Mouse (Mus musculus) right cerebral cortex, postnatal 10 days (tissue): ENCODE measurements at regions not wholly inside any gene's neighbourhood (a gene's known extent, or its start where the extent isn't known, plus 50 kb on each side); places are given as distances from the start of the nearest gene placed in this dataset.
"Not testable (repeated sequence)": the region's sequence is repeated elsewhere in the genome, so short reads cannot be mapped to it uniquely, and the experiment has no call there.

ENCODE experiments used
- DNase-seq, 2 experiments: peaks; one replicate each; pipeline ENCODE4 v3.0.0; 2021; ENCODE audit warnings: low spot score in 2 of 2

DNA sequence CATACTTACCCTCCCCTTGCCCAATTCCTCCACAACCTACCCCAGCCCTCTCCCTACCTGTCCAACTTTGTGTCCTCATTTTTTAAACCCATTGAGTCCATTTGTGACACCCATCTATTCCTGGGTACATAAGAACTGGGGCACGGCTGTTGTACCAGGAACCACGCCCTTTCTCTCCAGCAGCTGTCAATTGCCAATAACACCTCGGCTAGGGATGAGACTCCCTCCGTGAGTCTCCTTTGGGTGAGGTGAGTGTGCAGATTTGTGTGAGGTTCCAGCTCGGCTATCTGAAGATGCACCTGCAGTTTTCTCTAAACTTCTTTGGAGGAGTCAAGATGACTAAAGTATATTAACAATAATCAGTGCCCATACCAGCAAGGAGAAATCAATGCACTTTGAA is 167.2 kb upstream of the Frmd6 start:
- no peak for DNase-seq

DNA sequence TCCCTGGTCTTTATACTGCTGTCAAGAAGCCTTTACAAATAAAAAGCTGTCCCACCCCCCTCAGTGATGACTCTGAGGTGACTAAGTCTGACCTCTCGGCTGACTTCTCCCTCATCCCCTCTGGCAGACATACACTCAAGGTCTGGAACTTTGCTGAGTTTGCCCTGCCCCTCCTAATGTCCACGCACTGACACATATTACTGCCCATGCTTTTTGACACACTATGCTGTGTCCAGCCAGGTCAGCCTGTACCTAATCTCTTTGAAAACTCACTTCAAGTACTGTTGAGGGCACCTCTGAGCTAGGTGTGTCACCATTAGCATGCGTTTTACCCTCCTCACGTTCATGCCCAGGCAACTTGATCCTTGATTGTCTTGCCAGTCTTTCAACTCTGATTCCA is 164.9 kb upstream of the Frmd6 start:
- no peak for DNase-seq

DNA sequence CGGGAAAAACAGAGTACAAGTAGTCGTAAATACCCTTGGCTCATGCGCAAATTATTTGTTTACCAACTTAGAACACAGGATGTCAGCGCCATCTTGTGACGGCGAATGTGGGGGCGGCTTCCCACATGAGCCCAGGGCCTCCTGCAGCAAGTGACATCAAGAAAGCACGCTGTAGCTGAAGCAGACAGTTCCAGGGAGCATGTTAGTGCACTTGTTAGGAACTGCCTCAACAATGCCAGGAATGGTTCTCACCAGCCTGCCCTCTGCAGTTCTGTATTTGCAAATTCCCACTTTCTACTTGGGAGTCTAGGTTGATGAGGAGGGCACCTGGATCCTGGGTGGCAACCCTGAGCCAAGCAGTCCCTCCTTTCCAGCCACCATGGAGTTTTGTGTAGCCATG is 157.2 kb upstream of the Frmd6 start:
- not testable (repeated sequence) for DNase-seq

DNA sequence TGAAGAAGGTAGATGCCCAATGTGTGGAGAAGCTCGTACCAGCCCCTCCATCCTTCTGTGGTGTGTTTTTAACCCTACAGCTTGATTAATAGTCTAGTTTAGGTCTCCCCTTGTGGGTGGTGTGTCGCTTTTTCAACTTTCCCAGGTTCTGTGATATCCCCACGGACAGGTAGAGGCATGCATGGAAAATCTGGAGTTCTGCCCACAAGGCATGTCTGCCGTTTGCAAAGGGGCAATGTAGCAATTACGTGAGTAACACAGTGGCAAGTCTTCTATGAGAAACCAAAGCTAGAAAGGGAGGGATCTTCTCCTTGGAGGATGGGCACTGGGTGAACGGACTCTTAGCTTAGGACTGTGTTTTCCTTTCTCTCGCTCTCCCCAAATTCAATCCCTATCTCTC is 153.2 kb upstream of the Frmd6 start:
- no peak for DNase-seq

DNA sequence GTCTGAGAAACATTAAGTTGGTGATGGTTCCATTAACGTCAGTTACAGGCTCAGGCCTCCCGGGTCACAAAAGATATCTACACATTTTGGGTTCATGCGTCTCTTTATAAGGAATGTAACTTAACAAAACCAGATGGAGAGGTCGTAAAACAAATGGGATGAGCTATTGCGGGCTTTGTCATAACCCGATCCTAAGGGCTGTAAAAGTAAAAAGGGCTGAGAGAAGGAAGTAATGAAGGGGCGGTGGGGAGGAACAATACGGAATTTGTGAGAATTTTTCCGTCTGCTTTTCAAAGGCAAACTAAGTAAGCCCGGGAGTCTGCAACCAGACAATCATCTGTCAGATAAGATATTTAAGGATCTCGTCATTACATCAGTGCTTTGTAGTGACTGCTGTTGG is 152.1 kb upstream of the Frmd6 start:
- DNase-seq = no peak

DNA sequence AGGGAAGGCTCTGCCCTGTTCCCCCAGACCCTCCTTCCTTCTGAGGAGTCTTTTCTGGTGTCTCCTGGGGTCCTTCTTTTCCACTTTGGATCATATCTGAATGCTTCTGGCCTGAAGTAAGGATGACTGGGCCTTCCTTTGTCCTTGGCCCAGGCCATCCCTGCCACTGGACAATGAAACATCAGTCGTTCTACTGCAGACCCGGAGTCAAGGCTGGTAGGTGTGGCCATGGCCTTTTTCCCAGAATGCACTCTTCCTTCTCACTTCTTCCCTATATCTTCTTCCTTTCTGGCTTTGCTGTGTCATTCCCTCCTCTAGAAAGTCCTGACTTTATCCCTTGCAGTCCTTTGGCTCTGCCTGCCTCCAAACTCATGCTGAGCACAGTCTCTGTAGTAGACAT is 151.2 kb upstream of the Frmd6 start:
- no peak for DNase-seq

DNA sequence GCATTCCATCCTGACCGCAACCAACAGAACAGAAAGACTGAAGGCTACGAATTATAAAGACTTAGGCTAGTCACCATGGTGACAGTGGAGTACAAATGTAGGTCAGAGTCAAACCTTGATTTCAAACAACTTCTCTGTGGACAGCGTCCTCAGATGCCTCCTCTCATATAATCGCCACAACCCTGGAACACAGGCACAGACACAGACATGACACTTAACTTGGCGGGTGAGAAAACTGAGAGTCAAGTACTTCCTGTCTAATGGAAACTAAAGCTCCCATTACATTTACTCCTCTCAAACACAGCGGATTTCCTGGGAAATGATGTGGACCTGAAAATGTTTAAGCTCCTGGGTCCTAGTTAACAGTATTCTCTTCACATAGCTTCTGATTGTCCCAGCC is 149.5 kb upstream of the Frmd6 start:
- DNase-seq = no peak

DNA sequence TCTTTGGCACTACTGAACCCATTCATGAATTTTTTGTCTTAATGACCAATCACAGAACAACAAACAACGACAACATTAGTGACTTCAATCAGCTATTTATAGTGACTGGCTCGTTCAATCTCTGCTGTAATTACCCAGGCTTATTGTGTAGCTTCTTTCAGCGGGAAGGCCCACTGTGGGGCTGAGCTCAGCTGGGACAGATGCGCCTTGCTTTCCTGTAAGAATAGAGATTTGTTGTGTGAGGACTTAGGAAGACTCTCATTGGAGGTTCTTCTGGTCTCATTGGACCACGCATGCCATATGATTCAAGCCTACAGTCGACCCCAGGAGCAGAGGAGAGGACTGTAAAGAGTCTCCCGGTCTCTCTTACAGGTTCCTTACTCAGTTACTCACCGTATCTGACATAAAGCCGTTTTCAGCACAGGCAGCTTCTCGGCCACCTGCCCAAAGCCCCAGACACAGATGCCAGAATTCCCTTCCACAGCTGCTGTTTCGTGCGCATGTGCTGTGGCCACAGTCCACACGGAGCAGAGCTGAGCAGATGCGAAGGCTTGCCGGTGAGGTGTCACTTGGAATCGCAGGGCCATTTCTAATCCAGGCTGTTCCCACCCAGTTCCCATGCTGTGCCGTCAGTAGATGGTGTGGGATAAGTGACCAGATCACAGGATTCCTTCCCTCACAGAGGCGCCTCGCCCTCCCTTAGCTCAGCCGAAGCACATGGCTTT is 145.5 kb upstream of the Frmd6 start:
- DNase-seq = peak; percentile 65 to 67

DNA sequence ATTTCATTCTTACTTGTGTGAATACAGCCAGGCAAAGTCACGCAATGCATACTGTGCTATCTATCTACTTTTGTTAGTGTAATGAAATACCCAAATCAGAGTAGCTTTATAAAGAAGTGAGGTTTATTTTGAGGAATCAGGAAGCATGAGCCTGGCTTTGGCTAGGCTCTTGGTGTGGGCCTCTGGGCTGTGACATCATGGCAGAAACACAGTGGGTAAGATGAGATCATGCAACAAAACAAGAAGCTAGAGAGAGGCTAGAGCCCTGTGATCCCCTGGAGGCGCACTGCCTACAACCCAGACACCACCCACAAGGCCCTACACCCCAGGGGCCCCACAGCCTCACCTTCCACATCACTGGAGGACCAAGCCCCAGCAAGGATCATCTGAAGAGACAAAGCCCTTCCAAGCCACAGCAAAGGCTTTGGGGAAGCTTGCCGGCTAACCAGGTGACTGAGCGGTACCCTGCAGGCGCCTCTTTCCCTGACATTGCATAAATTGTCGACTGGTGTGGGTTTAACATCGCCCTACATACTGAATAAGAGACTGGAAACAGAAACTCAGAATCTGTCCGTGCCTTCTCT is 143.8 kb upstream of the Frmd6 start:
- DNase-seq = no peak

DNA sequence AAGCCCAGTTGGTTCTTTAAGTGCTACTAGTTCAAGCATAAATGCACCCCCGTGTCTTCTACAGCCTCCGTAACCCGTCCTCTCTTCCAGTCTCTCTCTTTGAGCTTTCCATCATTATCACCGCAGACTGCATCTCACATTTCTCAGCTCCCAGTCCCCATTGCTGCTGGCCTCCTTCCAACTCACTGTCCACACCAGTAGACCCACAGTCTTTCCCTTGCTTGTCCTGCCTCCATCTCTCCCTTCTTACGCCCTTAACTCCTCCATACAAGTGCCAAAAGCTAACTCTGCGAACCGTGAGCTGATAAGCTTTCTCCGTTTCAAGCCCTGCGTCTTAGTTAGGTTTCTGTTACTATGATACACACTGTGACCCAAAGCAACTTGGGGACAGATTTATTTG is 141.0 kb upstream of the Frmd6 start:
- DNase-seq = no peak

DNA sequence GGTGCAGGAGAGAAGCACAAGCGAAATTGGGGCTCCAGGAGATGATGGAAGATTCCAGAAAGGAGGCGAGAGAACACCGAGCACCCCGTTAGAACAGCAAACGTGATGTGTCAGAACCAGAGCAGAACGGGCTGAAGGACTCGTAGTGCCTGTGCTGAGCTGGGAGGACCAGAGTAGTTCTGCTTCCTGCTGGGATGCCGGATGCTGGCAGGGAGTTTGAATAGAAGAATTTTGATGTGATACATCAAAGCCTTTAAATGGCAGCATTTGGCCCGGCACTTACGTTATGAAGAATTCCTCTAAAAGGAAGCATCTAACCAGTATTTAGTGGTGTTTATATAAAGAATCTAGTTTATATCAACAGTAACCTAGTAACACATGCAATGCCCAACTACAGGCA is 139.9 kb upstream of the Frmd6 start:
- no peak for DNase-seq

DNA sequence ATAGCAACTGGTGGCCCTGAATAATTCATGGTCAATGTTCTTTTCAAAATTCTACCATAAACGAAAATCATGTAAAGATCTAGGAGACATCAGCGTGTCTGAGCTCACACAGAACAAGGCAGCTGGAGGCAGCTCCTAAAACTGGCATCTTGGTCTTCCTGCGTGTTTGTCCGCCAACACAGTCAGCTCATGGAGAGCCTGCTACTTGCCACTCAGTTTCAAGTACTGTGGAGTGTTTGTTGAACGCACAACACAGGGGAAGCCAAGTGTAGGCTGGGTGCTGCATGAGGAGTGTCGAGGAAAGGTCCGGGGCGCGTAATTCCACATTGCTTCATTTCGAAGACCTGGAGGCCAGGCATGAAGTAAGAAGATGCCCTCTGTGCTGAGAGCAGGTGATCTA is 139.0 kb upstream of the Frmd6 start:
- DNase-seq = no peak

DNA sequence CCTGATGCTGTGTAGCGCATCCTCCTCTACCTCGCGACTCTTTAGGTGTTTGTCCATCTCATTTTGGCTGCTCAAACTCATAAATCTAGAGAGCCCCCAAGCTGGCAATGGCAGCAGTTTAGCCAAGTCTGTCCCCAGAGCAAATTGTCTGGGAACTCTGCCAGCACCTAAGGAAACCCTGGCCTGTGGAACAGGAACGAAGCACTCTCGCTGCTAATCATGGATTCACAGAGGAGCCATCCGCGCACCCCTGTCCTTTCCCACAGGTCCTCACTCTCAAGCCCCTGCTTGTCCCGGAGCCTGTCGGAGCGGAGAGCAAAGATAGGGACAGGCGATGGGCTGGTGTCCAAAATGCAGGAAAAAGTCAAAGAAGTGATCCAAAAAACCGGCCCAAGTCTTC is 138.3 kb upstream of the Frmd6 start:
- peak in 1 of 2 experiments; percentile 45 for DNase-seq

DNA sequence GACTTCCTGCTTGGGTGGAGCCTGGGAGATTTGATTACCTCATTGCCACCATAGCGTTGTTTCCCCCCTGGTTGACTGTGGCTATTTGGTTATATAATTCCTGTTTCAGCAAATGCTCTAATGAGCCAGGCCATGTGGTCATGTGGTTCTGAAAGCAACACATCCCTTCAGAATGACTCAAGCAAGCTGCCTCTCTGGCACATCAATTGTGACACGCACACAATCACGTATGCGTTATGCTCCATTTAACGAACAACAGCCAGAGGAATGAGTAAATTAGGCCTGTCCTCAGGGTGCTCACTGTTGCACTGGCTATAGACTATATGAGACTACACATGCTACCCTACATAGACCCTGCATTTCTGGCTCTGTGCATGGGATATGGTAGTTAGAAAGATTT is 130.2 kb upstream of the Frmd6 start:
- no peak for DNase-seq

DNA sequence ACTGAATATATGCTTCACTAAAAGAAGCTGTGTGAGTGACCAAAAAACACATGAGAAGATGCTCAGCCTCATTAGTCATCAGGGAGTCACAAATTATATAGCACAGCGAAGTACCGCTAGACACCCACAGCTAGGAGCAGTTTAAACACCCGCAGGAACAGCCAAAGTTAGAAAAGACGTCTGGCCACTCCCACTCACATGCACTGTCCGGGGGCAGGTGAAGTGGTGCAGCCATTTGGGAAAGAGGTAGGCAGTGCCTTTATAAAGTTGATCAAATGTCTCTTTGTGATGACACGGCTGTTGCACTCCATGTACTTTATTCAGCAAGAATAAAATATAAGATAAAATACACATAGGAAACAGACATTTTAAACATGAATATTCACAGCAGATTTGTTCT is 129.1 kb upstream of the Frmd6 start:
- DNase-seq = no peak

DNA sequence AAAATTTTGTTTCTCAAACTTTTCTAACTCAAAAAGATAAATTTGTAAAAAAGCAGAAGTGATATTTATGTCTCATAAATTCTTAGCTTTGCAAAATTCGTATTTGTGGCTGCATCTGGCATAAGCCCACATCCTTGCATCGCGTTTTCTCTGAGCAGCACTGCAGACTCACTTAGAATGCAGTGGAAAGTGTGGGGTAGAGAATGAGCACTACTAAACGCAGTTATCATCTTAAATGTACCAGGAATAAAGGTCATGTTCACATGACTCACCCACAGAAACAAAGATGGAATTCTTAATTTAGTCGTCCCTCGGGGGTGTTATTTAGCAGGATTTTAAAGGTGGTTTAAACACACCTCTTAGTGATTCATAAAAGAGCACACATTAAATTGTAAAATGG is 126.8 kb upstream of the Frmd6 start:
- peak; percentile 46 to 60 for DNase-seq

DNA sequence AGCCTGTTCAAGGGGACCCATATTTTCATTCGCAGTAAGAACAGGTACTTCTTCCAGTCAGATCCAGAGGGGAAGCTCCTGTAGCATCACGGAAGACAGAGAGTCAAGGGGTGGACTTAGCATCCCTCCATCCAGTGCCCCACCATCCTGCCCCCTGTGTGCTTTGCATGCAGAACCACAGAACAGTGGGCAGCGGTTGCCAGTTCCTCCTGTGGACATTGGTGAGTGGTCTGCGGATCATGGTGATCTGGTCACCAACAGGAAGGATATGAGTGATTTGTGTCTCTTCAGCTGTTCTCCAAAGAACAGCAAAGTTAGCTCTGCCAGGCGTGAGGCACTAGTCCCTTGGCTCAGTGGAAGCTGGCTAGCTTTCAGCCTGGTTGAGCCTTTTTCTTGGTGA is 122.8 kb upstream of the Frmd6 start:
- no peak for DNase-seq

DNA sequence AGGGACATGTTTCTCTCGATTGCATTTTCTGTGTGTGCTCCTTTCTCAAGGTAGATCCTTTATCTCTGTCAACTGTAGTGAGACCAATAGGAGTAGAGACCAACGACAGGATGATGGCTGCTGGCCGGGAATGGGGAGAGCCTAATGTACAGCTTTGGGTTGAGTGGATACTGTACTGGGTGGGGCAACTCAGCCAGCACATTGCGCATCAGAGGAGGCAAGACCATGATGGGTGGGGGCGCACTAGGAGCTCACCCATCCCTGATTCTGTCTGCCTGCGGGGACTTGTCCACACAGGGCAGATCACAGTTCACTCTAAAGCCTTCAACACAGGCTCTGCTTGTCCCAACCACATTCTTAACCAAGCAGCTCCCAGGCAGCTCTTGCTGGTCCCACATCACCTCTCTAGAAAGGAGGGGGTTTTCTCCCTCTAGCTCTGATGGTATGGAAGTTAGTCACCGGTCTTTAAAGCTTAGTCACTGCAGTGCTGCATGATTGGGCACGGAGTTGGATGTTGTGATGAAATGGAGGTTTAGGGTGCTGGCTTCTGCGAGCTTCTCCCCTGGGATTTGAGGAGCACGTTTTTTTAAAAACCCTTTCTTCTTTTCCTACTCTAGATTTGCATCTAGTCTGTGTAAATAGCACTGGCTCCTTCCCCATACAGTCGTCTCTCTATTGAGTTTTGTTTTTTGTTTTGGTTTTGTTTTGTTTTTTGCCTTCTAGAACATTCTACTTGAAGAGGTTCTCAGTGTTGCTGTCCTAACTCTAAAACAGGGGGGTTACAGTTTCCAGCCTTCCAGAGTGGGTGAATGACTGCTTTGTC is 118.3 kb upstream of the Frmd6 start:
- no peak for DNase-seq

DNA sequence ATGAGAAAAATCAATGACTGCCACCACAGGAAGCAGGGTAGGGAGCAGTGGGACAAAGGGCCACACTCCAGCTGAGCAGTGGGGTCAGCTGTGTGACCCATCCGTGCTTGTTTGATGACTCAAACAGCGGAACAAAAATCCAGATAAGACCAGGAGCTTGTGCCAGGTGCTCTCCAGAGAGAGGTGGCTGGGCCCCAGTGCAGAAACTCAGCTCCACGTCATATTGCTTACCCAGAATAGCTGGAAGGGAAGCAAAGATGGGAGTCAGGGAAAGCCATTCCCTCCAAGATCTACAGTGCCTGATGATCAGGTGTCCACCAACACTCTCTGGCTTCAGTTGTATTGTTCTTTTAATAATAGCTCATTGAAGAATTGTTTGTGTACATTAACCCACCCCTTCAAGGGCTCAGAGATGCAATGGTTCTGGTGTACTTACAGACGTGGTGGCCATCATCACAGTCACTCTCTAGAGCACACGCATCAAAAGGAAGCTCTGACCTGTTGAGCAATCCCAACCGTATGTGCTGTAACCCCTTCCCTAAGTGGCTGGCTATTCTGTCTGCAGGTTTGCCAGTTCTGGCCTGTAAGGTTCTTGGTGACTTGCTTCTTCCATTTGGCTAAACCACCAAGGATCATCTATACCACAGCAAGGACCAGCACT is 117.6 kb upstream of the Frmd6 start:
- DNase-seq = no peak

DNA sequence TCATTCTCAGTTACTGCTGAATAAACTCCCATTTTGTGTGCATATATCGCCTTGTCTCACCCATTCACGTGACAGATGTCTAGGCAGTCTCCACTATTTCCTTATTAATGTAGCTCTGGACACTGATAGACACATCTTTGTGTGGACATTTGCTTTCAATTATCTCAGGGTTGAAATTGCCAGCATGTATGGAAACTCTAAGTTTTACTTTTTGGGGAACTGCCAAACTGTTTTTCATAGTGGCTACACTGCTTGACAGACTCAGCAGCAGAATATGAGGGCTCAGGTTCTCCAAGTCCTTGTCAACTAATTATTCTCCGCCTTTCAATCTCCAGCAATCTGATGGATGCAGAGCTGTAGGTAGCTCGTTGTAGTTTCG is 117.0 kb upstream of the Frmd6 start:
- DNase-seq = no peak

DNA sequence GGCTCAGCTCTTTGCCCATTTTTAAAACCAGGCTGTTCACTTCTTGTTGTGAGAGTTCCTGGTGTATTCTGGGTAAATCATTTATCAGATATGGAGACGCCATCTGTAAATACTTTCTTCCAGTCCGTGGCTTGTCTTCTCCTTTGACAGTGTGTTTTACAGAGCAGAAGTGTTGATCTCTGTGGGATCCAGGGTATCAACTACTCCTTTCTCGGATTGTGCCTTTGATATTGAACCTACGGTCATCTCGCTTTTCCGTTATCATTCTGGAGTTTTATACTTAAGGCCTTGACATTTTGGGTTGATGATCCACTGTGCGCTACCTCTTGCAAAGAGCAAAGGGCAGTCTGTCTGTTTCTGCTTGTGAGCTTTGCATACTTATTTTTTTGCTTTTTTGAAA is 115.0 kb upstream of the Frmd6 start:
- DNase-seq = no peak

DNA sequence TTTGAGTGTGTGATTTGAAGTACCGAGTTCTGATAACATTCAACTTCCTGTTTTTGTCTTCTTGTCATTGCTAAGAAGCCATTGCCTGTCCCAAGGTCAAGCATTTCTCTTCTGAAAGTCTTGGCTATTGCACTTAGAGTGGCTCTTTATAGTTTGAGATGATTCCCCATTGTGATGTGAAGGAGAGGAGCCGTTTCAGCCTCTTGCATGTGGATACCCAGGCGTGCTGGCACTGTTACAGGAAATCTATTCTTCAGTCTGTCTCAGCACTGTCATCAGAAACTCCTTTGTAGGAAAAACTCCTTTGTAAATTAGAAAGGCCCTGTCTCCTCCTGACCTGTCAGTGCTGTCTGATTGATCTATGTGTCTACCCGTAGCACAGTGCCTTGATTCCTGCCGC is 114.3 kb upstream of the Frmd6 start:
- DNase-seq = no peak
